Mouse (Mus musculus): ENCODE data around the gene Armh3. TPM values are rescaled to one million over a fixed set of nuclear protein-coding genes. Genes with fewer than 3 reads are reported as not detected.

Gene Armh3
- polyA plus RNA-seq, 1 experiment, result 5.7 TPM

- no peak overlapping the region for H3K27ac ChIP-seq (ENCODE audit: control insufficient read depth, insufficient read depth, low read depth, low read length)
- no peaks in the 10 kb centered on the region for H3K36me3 ChIP-seq (ENCODE audit: control insufficient read depth, insufficient read depth, low read length)
- H3K4me1 ChIP-seq (ENCODE audit: control insufficient read depth, insufficient read depth, low read length), result peaks cover 2% of the 10 kb centered on the region
- no peak for TF ChIP-seq POLR2A (IDR thresholded peaks at IDR 0.05; ENCODE audit: control insufficient read depth, low read depth, low read length)
- no peak for TF ChIP-seq CTCF (IDR thresholded peaks at IDR 0.05; ENCODE audit: control insufficient read depth, insufficient read depth, insufficient replicate concordance, low read depth, low read length)
- no peak overlapping the region for H3K4me3 ChIP-seq (ENCODE audit: control insufficient read depth, low read depth, low read length)
- H3K27me3 ChIP-seq (ENCODE audit: control insufficient read depth, insufficient read depth, low read length), result no peaks in the 10 kb centered on the region
These were observed 181.6 kb downstream of the Armh3 start for GRCm38 (mm10) chr19:45816727-45817126.

DNA sequence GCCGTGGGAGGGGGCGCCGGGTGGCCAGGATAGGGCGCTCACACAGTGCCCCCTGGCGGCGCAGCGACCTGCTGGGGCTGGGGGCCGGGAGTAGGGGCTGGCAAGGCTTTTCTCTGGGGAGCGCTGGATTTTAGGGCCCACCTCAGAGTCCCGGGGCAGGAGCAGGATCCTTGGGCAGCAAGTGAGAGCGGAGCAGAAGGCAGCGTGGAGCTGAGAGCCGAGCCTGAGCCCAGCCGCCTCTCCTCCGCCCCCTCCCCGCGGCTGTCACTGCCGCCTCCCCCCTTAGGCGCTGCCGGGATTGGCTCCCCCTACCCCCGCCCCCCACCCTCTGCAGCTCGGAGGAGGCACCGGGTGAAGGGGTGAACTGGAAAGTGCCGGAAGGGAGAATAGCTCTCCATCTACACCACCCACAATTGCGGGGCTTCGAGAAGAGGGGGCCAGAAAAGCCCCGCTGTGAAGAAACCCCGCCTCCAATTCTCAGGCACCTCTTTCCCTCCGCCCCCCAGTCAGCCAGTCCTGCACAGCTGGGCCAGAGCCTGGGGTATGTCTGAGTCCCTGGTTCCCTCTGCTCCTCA is 182.4 kb downstream of the Armh3 start, which contains the start of gene Kcnip2:
Kcnip2 (minus strand) TSS at position 231 of the 575 bp plus-strand sequence.
- H3K4me1 ChIP-seq (ENCODE audit: control insufficient read depth, insufficient read depth, low read length), result peaks cover 2% of the 10 kb centered on the region
- H3K4me3 ChIP-seq (ENCODE audit: control insufficient read depth, low read depth, low read length), result peak within 1 kb of the TSS; percentile 59
- H3K36me3 ChIP-seq (ENCODE audit: control insufficient read depth, insufficient read depth, low read length), result no peaks in the 10 kb centered on the region
- TF ChIP-seq CTCF (IDR thresholded peaks at IDR 0.05; ENCODE audit: control insufficient read depth, insufficient read depth, insufficient replicate concordance, low read depth, low read length) (no peak), POLR2A (IDR thresholded peaks at IDR 0.05; ENCODE audit: control insufficient read depth, low read depth, low read length) (no peak)
- H3K27ac ChIP-seq (ENCODE audit: control insufficient read depth, insufficient read depth, low read depth, low read length), result no peak within 1 kb of the TSS
- no peaks in the 10 kb centered on the region for H3K27me3 ChIP-seq (ENCODE audit: control insufficient read depth, insufficient read depth, low read length)

GRCm38 (mm10) chr19:45815170-45815569 is 183.1 kb downstream of the Armh3 start:
- peak overlapping the region; percentile 59 for H3K4me3 ChIP-seq (ENCODE audit: control insufficient read depth, low read depth, low read length)
- peaks cover 2% of the 10 kb centered on the region for H3K4me1 ChIP-seq (ENCODE audit: control insufficient read depth, insufficient read depth, low read length)
- no peaks in the 10 kb centered on the region for H3K27me3 ChIP-seq (ENCODE audit: control insufficient read depth, insufficient read depth, low read length)
- no peak for TF ChIP-seq POLR2A (IDR thresholded peaks at IDR 0.05; ENCODE audit: control insufficient read depth, low read depth, low read length)
- TF ChIP-seq CTCF (IDR thresholded peaks at IDR 0.05; ENCODE audit: control insufficient read depth, insufficient read depth, insufficient replicate concordance, low read depth, low read length), result no peak
- H3K36me3 ChIP-seq (ENCODE audit: control insufficient read depth, insufficient read depth, low read length), result no peaks in the 10 kb centered on the region
- H3K27ac ChIP-seq (ENCODE audit: control insufficient read depth, insufficient read depth, low read depth, low read length), result no peak overlapping the region

GRCm38 (mm10) chr19:45813801-45814200 is 184.5 kb downstream of the Armh3 start:
- peaks cover 2% of the 10 kb centered on the region for H3K4me1 ChIP-seq (ENCODE audit: control insufficient read depth, insufficient read depth, low read length)
- H3K27ac ChIP-seq (ENCODE audit: control insufficient read depth, insufficient read depth, low read depth, low read length), result no peak overlapping the region
- TF ChIP-seq POLR2A (IDR thresholded peaks at IDR 0.05; ENCODE audit: control insufficient read depth, low read depth, low read length), result no peak
- TF ChIP-seq CTCF (IDR thresholded peaks at IDR 0.05; ENCODE audit: control insufficient read depth, insufficient read depth, insufficient replicate concordance, low read depth, low read length), result no peak
- H3K36me3 ChIP-seq (ENCODE audit: control insufficient read depth, insufficient read depth, low read length), result no peaks in the 10 kb centered on the region
- no peak overlapping the region; the same call in 1 of the 2 replicates for H3K4me3 ChIP-seq (ENCODE audit: control insufficient read depth, low read depth, low read length)
- no peaks in the 10 kb centered on the region for H3K27me3 ChIP-seq (ENCODE audit: control insufficient read depth, insufficient read depth, low read length)

DNA sequence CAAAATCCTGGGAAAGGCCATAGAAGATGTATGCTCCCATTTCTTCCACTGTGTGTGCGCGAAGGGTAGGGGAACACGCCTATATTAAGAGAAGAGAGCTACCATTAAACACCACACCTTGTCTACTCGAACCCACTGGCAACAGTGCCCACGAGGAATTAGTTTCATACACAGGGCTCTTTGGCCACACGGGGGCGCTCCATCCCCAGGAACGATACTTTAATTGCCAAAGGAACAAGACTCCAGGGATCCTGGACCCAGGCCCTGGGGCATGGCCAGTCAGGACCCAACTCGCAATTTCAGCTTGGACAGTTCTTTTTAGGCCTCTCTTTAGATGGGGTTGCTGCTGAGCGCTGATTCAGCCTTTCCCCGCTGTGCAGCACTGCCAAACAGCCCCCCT is 185.0 kb downstream of the Armh3 start:
- Histone ChIP-seq H3K4me1 (ENCODE audit: control insufficient read depth, insufficient read depth, low read length) (peaks cover 2% of the 10 kb centered on the region), H3K27ac (ENCODE audit: control insufficient read depth, insufficient read depth, low read depth, low read length) (no peak overlapping the region), H3K4me3 (ENCODE audit: control insufficient read depth, low read depth, low read length) (peak overlapping the region; percentile 65), H3K27me3 (ENCODE audit: control insufficient read depth, insufficient read depth, low read length) (no peaks in the 10 kb centered on the region), H3K36me3 (ENCODE audit: control insufficient read depth, insufficient read depth, low read length) (no peaks in the 10 kb centered on the region)
- TF ChIP-seq CTCF (IDR thresholded peaks at IDR 0.05; ENCODE audit: control insufficient read depth, insufficient read depth, insufficient replicate concordance, low read depth, low read length) (peak; percentile 76), POLR2A (IDR thresholded peaks at IDR 0.05; ENCODE audit: control insufficient read depth, low read depth, low read length) (no peak)

DNA sequence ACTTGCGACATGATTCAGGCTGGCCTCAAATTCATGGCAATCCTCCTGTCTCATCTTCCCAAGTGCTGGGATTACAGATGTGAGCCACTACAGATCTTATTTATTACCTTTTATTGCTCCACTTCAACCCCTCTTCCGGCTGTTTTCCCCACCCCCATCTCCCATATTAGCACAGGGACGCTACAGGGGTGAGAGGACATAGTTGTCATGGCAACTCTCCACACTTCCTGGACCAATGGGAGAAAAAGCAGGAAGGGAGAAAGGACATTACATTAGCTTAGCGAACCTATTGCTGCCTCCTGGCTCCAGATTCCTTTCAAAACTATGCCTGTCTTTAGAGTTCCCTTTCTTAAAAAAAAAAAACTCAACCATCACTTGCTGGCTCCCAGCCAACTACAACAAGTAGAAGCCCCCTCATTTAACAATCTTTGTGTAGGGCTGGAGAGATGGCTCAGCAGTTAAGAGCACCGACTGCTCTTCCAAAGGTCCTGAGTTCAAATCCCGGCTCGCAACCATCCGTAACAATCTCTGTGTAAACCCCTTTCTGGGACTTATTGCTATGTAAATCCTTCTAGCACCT is 185.5 kb downstream of the Armh3 start:
- Histone ChIP-seq H3K27ac (ENCODE audit: control insufficient read depth, insufficient read depth, low read depth, low read length) (no peak overlapping the region), H3K36me3 (ENCODE audit: control insufficient read depth, insufficient read depth, low read length) (no peaks in the 10 kb centered on the region), H3K27me3 (ENCODE audit: control insufficient read depth, insufficient read depth, low read length) (no peaks in the 10 kb centered on the region), H3K4me3 (ENCODE audit: control insufficient read depth, low read depth, low read length) (peak overlapping the region; percentile 65), H3K4me1 (ENCODE audit: control insufficient read depth, insufficient read depth, low read length) (peaks cover 2% of the 10 kb centered on the region)
- no peak for TF ChIP-seq CTCF (IDR thresholded peaks at IDR 0.05; ENCODE audit: control insufficient read depth, insufficient read depth, insufficient replicate concordance, low read depth, low read length)
- TF ChIP-seq POLR2A (IDR thresholded peaks at IDR 0.05; ENCODE audit: control insufficient read depth, low read depth, low read length), result no peak

DNA sequence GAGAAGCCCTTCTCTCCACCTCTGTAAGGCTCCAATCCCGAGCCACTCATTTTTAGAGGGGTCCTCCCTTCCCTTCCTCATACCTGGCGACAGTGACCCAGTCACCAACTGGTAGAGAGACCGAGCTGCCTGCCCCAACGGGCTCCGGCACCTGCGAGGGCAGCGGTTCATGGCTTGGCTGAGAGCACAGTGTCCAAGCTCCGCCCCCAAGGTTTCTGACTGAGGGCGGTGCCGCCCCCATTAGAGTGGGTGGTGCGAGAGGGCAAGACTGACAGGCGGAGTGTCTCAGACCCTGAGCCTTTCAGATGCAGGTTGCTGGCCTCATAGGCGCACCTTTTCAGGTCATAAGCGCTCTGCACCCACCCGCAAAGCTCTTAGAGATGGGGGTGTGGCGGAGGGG is 186.2 kb downstream of the Armh3 start:
- Histone ChIP-seq H3K36me3 (ENCODE audit: control insufficient read depth, insufficient read depth, low read length) (no peaks in the 10 kb centered on the region), H3K4me1 (ENCODE audit: control insufficient read depth, insufficient read depth, low read length) (peaks cover 2% of the 10 kb centered on the region), H3K4me3 (ENCODE audit: control insufficient read depth, low read depth, low read length) (peak overlapping the region; percentile 65), H3K27me3 (ENCODE audit: control insufficient read depth, insufficient read depth, low read length) (no peaks in the 10 kb centered on the region), H3K27ac (ENCODE audit: control insufficient read depth, insufficient read depth, low read depth, low read length) (no peak overlapping the region)
- TF ChIP-seq POLR2A (IDR thresholded peaks at IDR 0.05; ENCODE audit: control insufficient read depth, low read depth, low read length) (no peak; the same call in 1 of the 2 replicates), CTCF (IDR thresholded peaks at IDR 0.05; ENCODE audit: control insufficient read depth, insufficient read depth, insufficient replicate concordance, low read depth, low read length) (no peak)

All from testis, adult 2 months (tissue).